Mouse (Mus musculus) MEL (cell line): ENCODE results near the gene Gm9573.

Source experiments
- ELF1 ChIP-seq: IDR thresholded peaks from 2 replicates; pipeline ENCODE4 v1.6.1; 2014; ENCODE audit warnings: low read depth, mild to moderate bottlenecking, inconsistent platforms, low read length, improper control_type of control experiment, moderate library complexity
- SMC3 ChIP-seq: IDR thresholded peaks from 2 replicates; pipeline ENCODE4 v1.6.1; 2011; ENCODE audit warnings: low read depth, low read length, improper control_type of control experiment
- TCF12 ChIP-seq: IDR thresholded peaks from 2 replicates; pipeline ENCODE4 v1.6.1; 2014; ENCODE audit warnings: low read depth, mild to moderate bottlenecking, inconsistent platforms, low read length, improper control_type of control experiment, moderate library complexity

DNA sequence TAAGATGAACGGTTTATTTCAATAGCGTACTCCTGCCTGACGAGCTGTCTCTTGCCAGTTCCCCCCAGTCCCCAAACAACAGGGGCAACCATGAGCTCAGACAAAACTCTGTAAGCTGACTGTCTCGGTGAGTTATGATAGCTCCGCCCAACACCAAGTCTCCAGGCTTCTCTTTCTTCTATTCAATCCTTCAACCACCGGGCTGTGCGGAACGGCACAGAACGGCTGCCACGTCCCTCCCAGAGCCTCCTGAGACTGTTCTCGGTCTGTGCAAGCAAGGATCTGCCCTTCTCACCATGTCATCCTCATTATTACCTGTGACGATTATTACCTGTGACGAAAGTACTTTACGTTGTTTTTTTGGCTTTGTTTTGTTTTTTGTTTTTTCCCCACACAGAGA lies 55.6 kb downstream of the Gm9573 start:
- no peak for TF ChIP-seq ELF1
- no peak for TF ChIP-seq TCF12
- no peak for TF ChIP-seq SMC3
